Mouse (Mus musculus) heart, embryonic 10.5 days (tissue): ENCODE measurements around the gene Nfic. TPM values are rescaled to one million over a fixed set of nuclear protein-coding genes. Genes with fewer than 3 reads are reported as not detected.

Experiments
- DNase-seq: peaks from one replicate; pipeline ENCODE4 v3.0.0-alpha.2; 2017; ENCODE audit warnings: low spot score
- H3K27ac ChIP-seq: fragments of 300-500 bp; sonication (generic); 2 replicates; pipeline ENCODE4 v1.5.1; 2016; ENCODE audit warnings: mild to moderate bottlenecking
- H3K27me3 ChIP-seq: fragments of 300-500 bp; sonication (generic); 2 replicates; pipeline ENCODE4 v1.6.1; 2016; ENCODE audit warnings: mild to moderate bottlenecking; ENCODE audit not compliant: poor library complexity, insufficient read depth, severe bottlenecking
- H3K36me3 ChIP-seq: fragments of 300-500 bp; sonication (generic); 2 replicates; pipeline ENCODE4 v1.6.1; 2016; ENCODE audit warnings: mild to moderate bottlenecking, moderate library complexity
- H3K4me1 ChIP-seq: fragments of 300-500 bp; sonication (generic); 2 replicates; pipeline ENCODE4 v1.6.1; 2016; ENCODE audit warnings: mild to moderate bottlenecking
- H3K4me3 ChIP-seq: fragments of 300-500 bp; sonication (generic); 2 replicates; pipeline ENCODE4 v1.5.1; 2016; ENCODE audit warnings: mild to moderate bottlenecking, moderate library complexity
- H3K9me3 ChIP-seq: fragments of 300-500 bp; sonication (generic); 2 replicates; pipeline ENCODE4 v1.6.1; 2016; ENCODE audit warnings: mild to moderate bottlenecking, moderate library complexity
- WGBS: fragments of 180-500 bp; shearing (Covaris S2); methylation state at CpG from one replicate; pipeline ENCODE4 v1.1.7; 2016; 5-methylcytosine and 5-hydroxymethylcytosine counted together
- polyA plus RNA-seq: library from polyadenylated mRNA; unstranded; fragments of >200 nt; fragmentation: Nextera tagmentation; extraction: Ambion mirVana; gene quantifications from 2 replicates; pipeline ENCODE4 v1.2.1, GENCODE M21; 2016

Gene Nfic
- polyA plus RNA-seq, 1 experiment from 2014 or later = 23.0 TPM

DNA sequence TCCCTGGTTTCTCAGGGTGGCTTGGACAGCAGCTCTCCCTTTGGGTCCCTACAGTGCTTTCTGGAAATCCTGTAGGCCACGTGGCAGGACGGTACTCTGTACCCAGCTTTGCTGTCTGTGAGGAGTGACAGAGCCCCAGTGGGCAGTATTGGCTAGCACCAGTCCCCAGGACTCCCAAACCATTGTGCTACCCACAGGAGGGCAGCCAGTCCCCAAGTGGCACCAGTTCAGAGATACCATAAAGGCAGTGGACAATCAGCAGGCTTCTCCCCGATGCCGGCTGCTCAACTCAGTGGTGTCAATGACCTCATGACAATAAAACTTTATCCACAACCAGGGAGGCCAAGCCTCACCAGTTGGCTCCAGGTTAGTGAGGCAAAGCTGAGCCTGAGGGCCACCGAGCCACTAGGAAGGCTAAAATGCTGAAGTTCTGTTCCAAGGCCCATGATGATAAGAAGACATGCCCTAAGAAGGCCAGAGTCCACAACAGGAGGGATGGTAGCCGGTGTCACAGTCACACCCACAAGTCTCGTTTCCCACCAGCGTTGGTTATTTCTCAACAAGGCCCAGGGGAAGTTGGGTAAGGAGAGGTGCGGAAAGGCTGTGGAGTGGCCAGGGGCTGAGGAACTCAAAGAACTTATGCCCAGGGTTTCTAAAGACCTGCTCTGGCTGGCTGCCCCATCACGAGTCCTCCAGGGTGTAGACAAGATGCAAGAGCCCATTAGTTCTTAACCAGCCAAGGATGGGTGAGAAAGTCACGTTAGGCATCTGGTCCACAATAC, 39.0 kb upstream of the Nfic start:
- 88% methylated on average over 11 of the region's 11 CpGs for WGBS
- H3K27ac ChIP-seq = no peak overlapping the region
- peaks cover 39% of the 10 kb centered on the region for H3K4me1 ChIP-seq
- H3K36me3 ChIP-seq = peaks cover 43% of the 10 kb centered on the region
- no peaks in the 10 kb centered on the region for H3K27me3 ChIP-seq
- no peak for DNase-seq
- H3K4me3 ChIP-seq = peak overlapping the region; percentile 69
- H3K9me3 ChIP-seq = no peaks in the 10 kb centered on the region

DNA sequence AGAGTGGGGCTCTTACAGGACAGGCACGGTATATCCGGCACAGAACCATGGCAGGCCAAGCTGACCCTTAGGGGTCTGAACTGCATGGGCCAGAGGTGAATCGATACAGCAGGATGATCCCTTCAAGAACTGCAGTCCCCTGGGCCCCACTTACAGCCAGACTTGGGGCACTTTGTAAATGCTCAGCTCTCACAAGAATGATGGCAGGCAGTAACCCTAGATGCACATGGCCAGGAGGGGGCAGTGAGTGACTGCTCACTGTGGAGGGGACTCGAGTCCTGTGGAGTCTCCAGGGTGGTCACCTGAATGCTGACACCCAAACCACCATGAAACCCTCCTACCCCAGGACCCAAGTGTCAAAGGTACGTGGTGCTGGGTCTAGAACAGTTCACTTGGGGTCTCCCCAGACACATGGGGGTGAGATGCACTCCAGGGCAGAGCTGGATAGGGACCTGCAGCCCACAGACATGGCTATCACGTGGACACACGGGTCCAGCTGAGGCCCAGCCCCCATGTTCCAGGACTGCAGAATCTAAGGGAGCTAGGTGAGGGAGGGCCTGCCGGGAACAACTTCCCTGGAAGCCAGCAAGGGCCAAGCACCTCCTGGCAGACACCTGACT, 38.3 kb upstream of the Nfic start:
- Histone ChIP-seq H3K27ac (no peak overlapping the region), H3K4me1 (peaks cover 34% of the 10 kb centered on the region), H3K36me3 (peaks cover 51% of the 10 kb centered on the region), H3K9me3 (no peaks in the 10 kb centered on the region), H3K27me3 (no peaks in the 10 kb centered on the region), H3K4me3 (no peak overlapping the region)
- 82% methylated on average over 8 of the region's 8 CpGs for WGBS
- no peak for DNase-seq

DNA sequence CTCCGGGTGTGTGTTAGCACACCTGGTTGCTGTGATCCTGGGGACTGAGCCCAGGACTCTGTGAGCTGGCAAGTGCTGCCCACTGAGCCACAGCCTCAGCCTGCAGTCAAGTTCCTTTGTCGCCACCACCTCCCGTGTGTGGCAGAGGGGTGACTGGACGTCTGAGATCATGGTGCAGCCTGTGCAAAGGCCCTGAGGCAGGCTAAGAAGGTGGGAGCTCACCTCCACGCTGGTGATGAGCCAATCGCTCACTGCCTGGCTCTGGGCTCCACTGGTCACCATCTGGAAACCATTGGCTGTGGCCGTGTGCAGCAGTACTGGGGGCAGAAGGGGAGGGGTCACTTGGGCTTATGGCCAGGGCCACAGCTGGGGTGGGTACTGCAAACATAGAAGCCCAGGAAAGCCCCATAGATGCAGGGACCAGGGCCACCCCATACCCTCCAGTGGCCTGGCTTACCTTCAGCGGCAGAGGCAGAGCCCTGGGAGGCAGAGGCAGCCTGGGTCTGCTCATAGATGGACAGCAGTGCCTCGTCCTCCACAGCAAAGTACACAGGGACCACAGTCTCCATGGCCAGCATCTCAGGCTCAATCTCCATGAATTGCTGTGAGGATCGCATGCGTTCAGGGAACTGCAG, 37.3 kb upstream of the Nfic start:
- Histone ChIP-seq H3K27me3 (no peaks in the 10 kb centered on the region), H3K4me1 (peaks cover 41% of the 10 kb centered on the region), H3K27ac (no peak overlapping the region), H3K9me3 (no peaks in the 10 kb centered on the region), H3K4me3 (no peak overlapping the region), H3K36me3 (peaks cover 61% of the 10 kb centered on the region)
- DNase-seq = no peak
- WGBS = 90% methylated on average over 11 of the region's 11 CpGs

DNA sequence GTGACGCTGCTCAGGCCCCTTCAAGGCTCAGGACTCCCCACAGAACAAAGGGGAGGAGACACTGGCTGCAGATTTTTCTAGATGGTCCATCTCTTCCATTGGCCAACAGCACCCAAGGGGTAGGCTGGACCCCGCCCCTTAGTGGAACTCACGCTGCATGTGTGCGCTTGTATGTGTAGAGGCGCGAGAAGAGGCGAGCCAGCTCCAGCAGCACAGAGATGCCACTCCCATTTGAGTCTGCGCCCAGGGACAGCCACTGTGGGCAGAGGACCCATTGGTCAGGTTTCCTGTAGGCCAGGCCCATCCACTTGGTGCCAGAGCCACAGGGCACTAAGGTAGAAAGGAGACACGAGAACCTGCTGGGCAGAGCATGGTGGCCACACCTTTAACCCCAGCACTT, 35.6 kb upstream of the Nfic start:
- DNase-seq = no peak
- peaks cover 77% of the 10 kb centered on the region for H3K36me3 ChIP-seq
- H3K9me3 ChIP-seq = no peaks in the 10 kb centered on the region
- H3K4me3 ChIP-seq = no peak overlapping the region
- 86% methylated on average over 9 of the region's 9 CpGs for WGBS
- no peaks in the 10 kb centered on the region for H3K27me3 ChIP-seq
- peaks cover 38% of the 10 kb centered on the region for H3K4me1 ChIP-seq
- no peak overlapping the region for H3K27ac ChIP-seq

DNA sequence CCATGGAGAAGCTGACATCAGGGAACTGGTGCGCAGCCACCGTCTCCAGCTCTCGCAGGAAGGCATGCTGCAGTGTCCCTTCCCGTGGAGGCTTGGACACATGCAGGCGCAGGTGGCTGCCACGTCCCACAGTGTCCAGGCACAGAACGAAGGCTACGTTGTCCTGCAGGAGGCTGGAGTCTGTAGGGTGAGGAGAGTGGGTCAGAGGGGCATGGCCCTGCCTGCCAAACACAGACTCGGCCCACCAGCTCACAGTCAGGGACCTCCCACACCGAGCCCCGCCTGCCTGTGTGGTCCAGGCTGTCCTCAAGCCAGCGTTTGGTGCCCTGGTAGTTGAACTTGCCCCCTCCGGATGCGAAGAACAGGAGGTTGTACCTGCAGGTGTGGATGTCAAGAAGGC, 34.5 kb upstream of the Nfic start:
- 87% methylated on average over 14 of the region's 14 CpGs for WGBS
- Histone ChIP-seq H3K27me3 (no peaks in the 10 kb centered on the region), H3K27ac (no peak overlapping the region), H3K4me3 (no peak overlapping the region), H3K4me1 (peaks cover 30% of the 10 kb centered on the region), H3K36me3 (peaks cover 77% of the 10 kb centered on the region), H3K9me3 (no peaks in the 10 kb centered on the region)
- no peak for DNase-seq

DNA sequence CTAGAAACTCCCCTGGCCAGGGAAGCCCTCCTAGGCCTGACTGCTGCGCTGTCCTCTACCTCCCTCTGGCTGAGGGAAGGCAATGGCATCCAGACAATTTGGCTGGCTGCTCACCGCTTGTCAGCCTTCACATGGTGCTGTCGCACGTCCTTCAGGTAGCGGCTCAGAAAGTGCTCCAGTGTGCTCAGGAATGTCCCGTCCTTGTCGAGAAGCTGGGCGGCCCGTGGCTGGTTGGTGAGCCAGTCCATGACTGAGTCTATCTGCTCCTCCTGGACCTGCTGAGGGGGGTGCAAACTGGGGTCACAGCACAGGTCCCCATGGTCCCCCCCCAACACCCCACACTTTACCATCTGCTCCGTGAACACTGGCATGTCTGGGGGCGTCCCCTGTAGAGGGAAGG, 32.6 kb upstream of the Nfic start:
- no peak for DNase-seq
- H3K4me3 ChIP-seq = no peak overlapping the region
- no peaks in the 10 kb centered on the region for H3K9me3 ChIP-seq
- no peaks in the 10 kb centered on the region for H3K27me3 ChIP-seq
- peaks cover 13% of the 10 kb centered on the region for H3K4me1 ChIP-seq
- WGBS = 55% methylated on average over 11 of the region's 11 CpGs
- no peak overlapping the region; the same call in 1 of the 2 replicates for H3K27ac ChIP-seq
- peaks cover 70% of the 10 kb centered on the region for H3K36me3 ChIP-seq

DNA sequence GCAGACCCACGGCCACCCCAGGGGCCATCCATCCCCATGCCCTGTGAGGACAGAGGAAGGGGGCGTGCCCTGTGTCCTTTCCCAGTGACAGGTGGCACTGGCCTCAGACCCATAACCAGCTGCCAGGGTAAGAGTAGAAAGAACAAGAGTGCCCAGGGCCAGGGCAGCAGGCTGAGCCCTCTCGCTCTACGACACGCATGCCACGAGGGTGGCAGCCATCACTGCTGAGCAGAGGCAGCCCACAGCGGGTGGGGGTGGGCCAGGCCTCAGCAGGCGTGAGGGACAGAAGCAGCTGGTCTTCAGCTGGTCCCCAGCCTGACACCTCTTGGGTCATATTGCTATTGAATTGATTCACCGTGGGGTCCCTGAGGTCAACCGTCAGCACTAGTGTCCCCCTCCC, 31.1 kb upstream of the Nfic start:
- H3K9me3 ChIP-seq = no peaks in the 10 kb centered on the region
- DNase-seq = no peak
- H3K4me3 ChIP-seq = no peak overlapping the region
- H3K36me3 ChIP-seq = peaks cover 55% of the 10 kb centered on the region
- 88% methylated on average over 10 of the region's 10 CpGs for WGBS
- H3K27me3 ChIP-seq = peaks cover 15% of the 10 kb centered on the region
- peaks cover 27% of the 10 kb centered on the region for H3K4me1 ChIP-seq
- H3K27ac ChIP-seq = no peak overlapping the region

DNA sequence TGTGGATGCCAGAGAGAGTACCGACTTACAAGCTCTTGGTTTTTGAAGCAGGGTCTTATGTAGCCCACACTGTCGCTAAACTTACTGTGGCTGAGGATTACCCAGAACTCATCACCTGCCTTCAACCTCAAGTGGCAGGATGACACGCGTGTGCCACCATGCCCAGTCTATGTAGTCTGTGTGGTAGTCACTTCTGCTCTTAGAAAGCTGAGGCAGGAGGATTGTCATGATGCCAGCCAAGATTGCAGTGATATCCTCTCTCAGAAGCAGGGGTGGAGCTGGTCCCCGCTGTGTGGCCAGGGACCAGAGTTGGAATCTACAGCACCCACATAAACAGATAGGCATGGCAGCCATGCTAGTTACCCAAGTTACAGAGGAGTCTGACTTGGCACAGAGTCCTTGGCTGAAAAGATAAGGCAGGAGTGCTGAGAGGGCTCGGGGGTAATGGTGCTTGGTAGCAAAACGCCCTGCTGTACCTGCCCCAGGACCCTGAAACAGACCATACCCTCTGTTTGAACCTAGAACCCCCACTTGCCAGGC, 30.1 kb upstream of the Nfic start:
- DNase-seq = no peak
- 64% methylated on average over 7 of the region's 7 CpGs for WGBS
- H3K36me3 ChIP-seq = peaks cover 45% of the 10 kb centered on the region

DNA sequence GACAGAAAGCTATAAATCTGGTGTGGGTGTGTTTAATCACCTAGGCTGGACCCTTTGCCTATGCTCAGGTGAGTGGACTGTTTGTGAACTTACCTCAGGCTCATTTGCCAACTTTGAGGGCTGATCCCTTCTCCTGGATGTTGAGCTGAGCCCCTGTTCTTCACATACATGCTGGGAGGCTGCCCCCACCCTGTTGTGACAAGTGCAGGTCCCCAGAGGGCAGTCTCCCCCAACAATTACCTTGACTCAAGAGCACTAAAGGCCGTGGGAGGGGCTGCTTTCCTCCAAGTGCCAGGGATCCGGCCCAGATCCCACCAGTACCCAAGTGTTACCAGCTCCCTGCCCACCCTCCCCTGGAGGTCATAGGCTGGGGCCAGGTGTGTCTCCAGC, 29.6 kb upstream of the Nfic start:
- H3K9me3 ChIP-seq = no peaks in the 10 kb centered on the region
- 36% methylated on average over 2 of the region's 2 CpGs for WGBS
- DNase-seq = no peak
- H3K4me1 ChIP-seq = peaks cover 27% of the 10 kb centered on the region
- H3K4me3 ChIP-seq = no peak overlapping the region
- no peak overlapping the region for H3K27ac ChIP-seq
- H3K27me3 ChIP-seq = peaks cover 29% of the 10 kb centered on the region
- peaks cover 40% of the 10 kb centered on the region for H3K36me3 ChIP-seq

More for the DNA sequence above, 30.1 kb upstream of the Nfic start:
- H3K9me3 ChIP-seq = no peaks in the 10 kb centered on the region
- no peak overlapping the region for H3K27ac ChIP-seq
- H3K4me3 ChIP-seq = no peak overlapping the region
- peaks cover 24% of the 10 kb centered on the region for H3K27me3 ChIP-seq
- peaks cover 27% of the 10 kb centered on the region for H3K4me1 ChIP-seq

DNA sequence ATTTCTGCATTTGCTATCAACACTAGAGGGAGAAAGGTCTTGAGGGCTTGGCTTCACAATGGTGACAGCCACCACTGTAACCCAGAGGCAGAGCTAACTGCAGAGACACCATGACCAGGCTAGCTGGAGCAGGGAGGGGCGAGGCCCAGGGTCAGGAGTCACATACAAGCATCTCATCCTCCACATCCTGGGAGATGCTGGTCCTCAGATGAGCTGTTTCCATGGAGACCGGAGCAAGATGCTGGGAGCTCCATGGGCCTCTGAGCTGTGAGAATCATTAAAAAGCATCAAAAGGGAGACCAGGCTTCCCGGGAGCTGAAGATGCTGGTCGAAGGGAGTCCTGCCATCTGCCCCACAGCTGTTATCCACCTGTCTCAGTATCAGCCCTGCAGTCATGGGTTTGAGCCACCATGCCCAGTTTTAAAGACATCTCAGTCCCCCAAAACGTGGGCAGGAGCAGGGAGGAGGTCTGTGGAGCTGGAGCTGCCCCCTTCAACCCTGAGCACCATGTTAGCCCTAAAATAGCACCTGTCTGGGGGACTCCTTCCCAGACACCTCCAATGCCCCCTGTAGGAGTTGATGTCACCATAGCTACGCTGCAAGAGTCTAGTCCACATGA, 29.1 kb upstream of the Nfic start:
- no peak overlapping the region for H3K4me3 ChIP-seq
- DNase-seq = no peak
- H3K9me3 ChIP-seq = no peaks in the 10 kb centered on the region
- peaks cover 35% of the 10 kb centered on the region for H3K36me3 ChIP-seq
- H3K27ac ChIP-seq = no peak overlapping the region
- H3K27me3 ChIP-seq = peaks cover 34% of the 10 kb centered on the region
- peaks cover 27% of the 10 kb centered on the region for H3K4me1 ChIP-seq
- 70% methylated on average over 6 of the region's 6 CpGs for WGBS

DNA sequence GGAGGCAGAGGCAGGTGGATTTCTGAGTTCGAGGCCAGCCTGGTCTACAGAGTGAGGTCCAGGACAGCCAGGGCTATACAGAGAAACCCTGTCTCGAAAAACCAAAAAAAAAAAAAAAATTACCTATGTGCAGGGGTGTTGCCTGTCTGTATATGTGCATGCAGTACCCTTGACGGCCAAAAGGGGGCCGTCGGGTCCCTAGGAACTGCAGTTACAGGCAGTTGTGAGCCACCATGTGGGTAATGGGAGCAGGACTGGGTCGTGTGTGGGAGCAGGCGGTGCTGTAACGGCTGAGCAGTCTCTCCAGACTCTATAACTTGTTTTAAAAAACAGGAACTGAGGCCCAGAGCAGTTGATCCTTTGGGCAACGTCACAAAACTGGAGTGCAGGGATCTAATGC, 28.5 kb upstream of the Nfic start:
- H3K4me3 ChIP-seq = no peak overlapping the region
- peaks cover 29% of the 10 kb centered on the region for H3K36me3 ChIP-seq
- no peaks in the 10 kb centered on the region for H3K9me3 ChIP-seq
- peaks cover 39% of the 10 kb centered on the region for H3K27me3 ChIP-seq
- H3K27ac ChIP-seq = no peak overlapping the region
- H3K4me1 ChIP-seq = peaks cover 27% of the 10 kb centered on the region
- no peak for DNase-seq
- 18% methylated on average over 9 of the region's 9 CpGs for WGBS

DNA sequence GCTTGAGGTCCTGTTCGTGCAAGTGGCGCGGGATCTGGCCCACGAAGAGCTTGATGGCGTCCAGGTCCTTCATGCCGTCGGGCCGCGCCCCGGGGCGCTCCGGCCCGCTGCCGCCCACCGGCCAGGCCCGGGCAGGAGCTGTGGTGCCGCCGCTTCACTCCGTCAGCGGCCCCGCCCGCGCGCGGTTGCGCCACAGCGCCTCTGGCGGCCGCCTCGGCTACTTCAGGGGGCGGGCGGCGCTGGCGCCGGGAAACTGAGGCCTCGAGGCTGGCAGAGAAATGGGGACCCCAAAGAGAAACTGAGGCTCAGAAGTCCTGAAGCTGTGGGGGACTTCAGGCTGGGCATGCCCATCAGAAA, 27.1 kb upstream of the Nfic start, which contains the start of gene Celf5:
Gene Celf5 (minus strand): TSS at position 177 of the 357 bp plus-strand sequence.
- Histone ChIP-seq H3K27ac (peak within 1 kb of the TSS; percentile 37; the same call in 1 of the 2 replicates), H3K4me1 (peaks cover 19% of the 10 kb centered on the region), H3K27me3 (peaks cover 54% of the 10 kb centered on the region), H3K36me3 (peaks cover 15% of the 10 kb centered on the region), H3K4me3 (peak within 1 kb of the TSS; percentile 60), H3K9me3 (no peaks in the 10 kb centered on the region)
- no peak for DNase-seq
- 1% methylated on average over 36 of the region's 36 CpGs for WGBS
